Mouse (Mus musculus) hindbrain, postnatal 0 days (tissue): ENCODE data around the gene Klhl3. TPM values are rescaled to one million over a fixed set of nuclear protein-coding genes. Genes with fewer than 3 reads are reported as not detected.
A peak's percentile ranks its signal among the peaks of the same experiment; 100 is the strongest.

Source experiments
- ATAC-seq: fragments of 200-750 bp; cut with Nextera tagmentation; 2 replicates; pipeline ENCODE4 v1.8.0; 2017; ENCODE audit warnings: mild to moderate bottlenecking, moderate TSS enrichment, moderate library complexity
- DNase-seq: peaks from one replicate; pipeline ENCODE4 v3.0.0-alpha.2; 2015; ENCODE audit warnings: low spot score
- H3K27ac ChIP-seq: fragments of 300-500 bp; sonication (generic); 2 replicates; pipeline ENCODE4 v1.5.1; 2014; ENCODE audit warnings: mild to moderate bottlenecking
- H3K27me3 ChIP-seq: fragments of 300-500 bp; sonication (generic); 2 replicates; pipeline ENCODE4 v1.6.1; 2014; ENCODE audit warnings: low read length, mixed read lengths; ENCODE audit not compliant: insufficient read depth
- H3K36me3 ChIP-seq: fragments of 300-500 bp; sonication (generic); 2 replicates; pipeline ENCODE4 v1.6.1; 2014; ENCODE audit warnings: low read length, mixed read lengths; ENCODE audit not compliant: insufficient read depth
- H3K4me1 ChIP-seq: fragments of 300-500 bp; sonication (generic); 2 replicates; pipeline ENCODE4 v1.6.1; 2014; ENCODE audit warnings: antibody characterized with exemption, low read length, mixed read lengths; ENCODE audit not compliant: insufficient read depth
- H3K4me2 ChIP-seq: fragments of 300-500 bp; sonication (generic); 2 replicates; pipeline ENCODE4 v1.6.1; 2014; ENCODE audit warnings: low read depth, mild to moderate bottlenecking, low read length, moderate library complexity, mixed read lengths
- H3K4me3 ChIP-seq: fragments of 300-500 bp; sonication (generic); 2 replicates; pipeline ENCODE4 v1.5.1; 2014; ENCODE audit warnings: low read length
- H3K9ac ChIP-seq: fragments of 300-500 bp; sonication (generic); replicated peaks from 2 replicates; pipeline ENCODE4 v1.6.1; 2014; ENCODE audit warnings: mild to moderate bottlenecking, low read length, moderate library complexity, mixed read lengths
- H3K9me3 ChIP-seq: fragments of 300-500 bp; sonication (generic); 2 replicates; pipeline ENCODE4 v1.6.1; 2016; ENCODE audit warnings: low read length, mixed read lengths
- CTCF ChIP-seq: IDR thresholded peaks from 2 replicates; pipeline ENCODE4 v1.5.1; 2016; ENCODE audit warnings: antibody characterized with exemption, control low read depth, low read depth
- WGBS: fragments of 180-500 bp; shearing (Covaris S2); extraction: QIAGEN DNeasy Blood & Tissue Kit; methylation state at CpG from one replicate; pipeline ENCODE4 v1.1.7; 2014; 5-methylcytosine and 5-hydroxymethylcytosine counted together
- polyA plus RNA-seq: library from polyadenylated mRNA; unstranded; fragments of >200 nt; fragmentation: Nextera tagmentation; extraction: Ambion mirVana; gene quantifications from 2 replicates; pipeline ENCODE4 v1.2.1, GENCODE M21; 2015
- total RNA-seq: library from RNA; depleted of rRNA; stranded (reverse); fragments of >200 nt; gene quantifications from 2 replicates; pipeline ENCODE4 v1.2.3, GENCODE M21; 2014

Klhl3 gene
- total and polyA plus RNA-seq, 2 experiments from 2014 or later = 10.2 to 10.6 TPM

DNA sequence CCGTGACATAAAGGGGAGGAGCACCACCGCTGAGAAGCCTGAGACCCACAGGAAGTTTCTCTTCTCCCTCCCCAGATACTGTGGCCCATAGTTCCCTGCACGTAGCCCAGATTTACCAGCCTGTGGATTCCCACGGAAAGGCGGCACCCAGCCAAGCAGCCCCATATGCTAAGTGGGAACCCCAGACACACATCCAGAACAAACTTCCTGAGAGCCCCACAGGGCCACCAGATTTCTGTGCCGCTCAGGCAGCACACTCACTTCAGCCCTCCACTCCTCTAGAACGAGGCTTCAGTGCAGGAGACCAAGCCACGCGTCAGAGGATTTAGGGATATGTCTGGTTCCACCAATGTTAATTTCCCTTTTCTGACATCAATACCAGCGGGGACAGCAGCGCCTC lies 130.5 kb downstream of the Klhl3 start:
- WGBS = 46% methylated on average over 11 of the region's 11 CpGs
- no peak overlapping the region for H3K27ac ChIP-seq
- no peak for TF ChIP-seq CTCF
- no peak overlapping the region for H3K4me3 ChIP-seq
- DNase-seq (no peak), ATAC-seq (peak; percentile 16; the same call in 1 of the 2 replicates)
- no peak overlapping the region for H3K9ac ChIP-seq
- no peak overlapping the region for H3K4me2 ChIP-seq
- H3K27me3 ChIP-seq = no peaks in the 10 kb centered on the region
- no peaks in the 10 kb centered on the region for H3K9me3 ChIP-seq
- no peaks in the 10 kb centered on the region for H3K4me1 ChIP-seq
- H3K36me3 ChIP-seq = no peaks in the 10 kb centered on the region

DNA sequence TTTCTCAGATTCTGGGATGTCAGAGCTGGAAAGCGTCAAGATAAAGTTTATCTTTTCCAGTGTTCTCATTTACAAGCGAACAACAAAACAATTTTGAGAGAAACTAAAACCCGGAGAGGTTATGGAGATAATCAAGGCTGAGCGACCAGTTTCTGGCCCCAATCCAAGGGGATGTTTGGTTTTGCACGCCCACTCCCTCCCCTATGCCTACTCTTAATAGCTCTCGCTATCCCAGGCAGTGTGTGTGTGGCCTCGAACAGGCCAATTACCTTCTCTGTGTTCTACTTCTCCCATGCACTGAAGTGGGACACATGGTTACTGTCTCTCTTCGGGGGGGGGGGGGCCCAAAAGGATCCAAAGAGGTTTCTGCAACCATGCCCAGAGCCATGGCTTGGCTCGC lies 132.7 kb downstream of the Klhl3 start:
- Histone ChIP-seq H3K9me3 (no peaks in the 10 kb centered on the region), H3K4me1 (no peaks in the 10 kb centered on the region), H3K9ac (no peak overlapping the region), H3K36me3 (no peaks in the 10 kb centered on the region), H3K4me3 (no peak overlapping the region), H3K27ac (no peak overlapping the region), H3K4me2 (no peak overlapping the region), H3K27me3 (no peaks in the 10 kb centered on the region)
- 44% methylated on average over 9 of the region's 9 CpGs for WGBS
- ATAC-seq (no peak), DNase-seq (no peak)
- TF ChIP-seq CTCF = no peak

DNA sequence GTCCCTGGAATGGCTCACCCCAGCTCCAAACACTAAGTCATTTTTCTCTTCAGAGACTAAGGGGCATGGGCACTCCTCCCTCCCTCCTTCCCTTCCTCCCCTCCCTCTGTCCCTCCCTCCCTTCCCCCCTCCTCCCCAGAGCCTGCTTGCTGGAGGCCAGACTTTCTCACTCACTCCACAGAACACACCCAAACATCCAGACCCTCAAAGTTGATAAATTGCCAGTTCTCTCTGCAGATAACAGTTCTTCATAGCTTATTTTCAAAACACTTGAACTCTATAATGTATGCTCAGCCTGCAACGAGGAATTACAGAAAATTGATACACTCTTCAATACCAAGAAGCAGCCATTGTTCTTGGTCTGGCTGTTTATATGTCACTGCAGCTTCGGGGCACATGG lies 133.3 kb downstream of the Klhl3 start:
- Histone ChIP-seq H3K9ac (no peak overlapping the region), H3K27me3 (no peaks in the 10 kb centered on the region), H3K4me2 (no peak overlapping the region), H3K4me1 (no peaks in the 10 kb centered on the region), H3K4me3 (no peak overlapping the region), H3K36me3 (no peaks in the 10 kb centered on the region), H3K27ac (no peak overlapping the region), H3K9me3 (no peaks in the 10 kb centered on the region)
- no peak for ATAC-seq
- 11% methylated on average over 2 of the region's 2 CpGs for WGBS
- DNase-seq = no peak
- TF ChIP-seq CTCF = no peak

DNA sequence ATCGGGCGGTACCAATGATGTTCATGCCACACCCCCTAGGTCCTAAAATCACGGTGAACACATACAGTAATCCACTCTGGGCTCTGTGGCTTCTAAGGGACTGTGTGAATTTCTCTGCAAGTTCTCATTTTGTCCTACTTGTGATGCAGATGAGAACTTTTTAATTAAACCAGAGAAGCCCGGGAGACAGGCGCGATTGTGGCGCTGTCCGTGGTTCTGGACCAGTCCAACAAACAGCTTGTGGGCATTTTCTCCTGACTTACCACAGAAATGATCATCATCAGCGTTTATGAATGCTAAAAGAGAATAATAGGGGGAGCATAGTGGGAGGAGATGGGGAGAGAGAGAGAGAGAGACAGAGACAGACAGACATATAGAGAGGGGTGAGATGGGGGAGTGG lies 134.5 kb downstream of the Klhl3 start:
- TF ChIP-seq CTCF = no peak
- Histone ChIP-seq H3K27ac (no peak overlapping the region), H3K27me3 (no peaks in the 10 kb centered on the region), H3K36me3 (no peaks in the 10 kb centered on the region), H3K9ac (no peak overlapping the region), H3K4me1 (no peaks in the 10 kb centered on the region), H3K4me3 (no peak overlapping the region), H3K4me2 (no peak overlapping the region), H3K9me3 (no peaks in the 10 kb centered on the region)
- no peak for DNase-seq
- 21% methylated on average over 9 of the region's 9 CpGs for WGBS
- no peak for ATAC-seq

DNA sequence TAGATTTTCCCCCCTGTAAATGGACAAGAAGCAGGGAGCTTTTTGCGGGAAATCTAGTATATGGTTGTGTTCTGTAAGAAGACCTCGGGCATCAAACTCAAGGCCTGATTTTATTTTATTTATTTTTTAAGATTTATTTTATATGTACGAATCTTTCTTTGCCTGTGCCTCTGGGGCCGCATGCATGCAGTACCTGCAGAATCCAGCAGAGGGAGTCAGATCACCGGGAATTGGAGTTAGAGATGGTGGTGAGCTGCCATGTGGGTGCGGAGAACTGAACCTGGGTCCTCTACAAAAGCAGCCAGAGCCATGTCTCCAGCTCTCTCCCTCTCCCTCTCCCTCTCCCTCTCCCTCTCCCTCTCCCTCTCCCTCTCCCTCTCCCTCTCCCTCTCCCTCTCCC lies 135.7 kb downstream of the Klhl3 start:
- Histone ChIP-seq H3K27ac (no peak overlapping the region), H3K36me3 (no peaks in the 10 kb centered on the region), H3K4me3 (no peak overlapping the region), H3K9ac (no peak overlapping the region), H3K4me1 (no peaks in the 10 kb centered on the region), H3K27me3 (no peaks in the 10 kb centered on the region), H3K4me2 (no peak overlapping the region), H3K9me3 (no peaks in the 10 kb centered on the region)
- TF ChIP-seq CTCF = peak; percentile 38; the same call in 1 of the 2 replicates
- DNase-seq (no peak), ATAC-seq (no peak)
- 88% methylated on average over 6 of the region's 6 CpGs for WGBS

DNA sequence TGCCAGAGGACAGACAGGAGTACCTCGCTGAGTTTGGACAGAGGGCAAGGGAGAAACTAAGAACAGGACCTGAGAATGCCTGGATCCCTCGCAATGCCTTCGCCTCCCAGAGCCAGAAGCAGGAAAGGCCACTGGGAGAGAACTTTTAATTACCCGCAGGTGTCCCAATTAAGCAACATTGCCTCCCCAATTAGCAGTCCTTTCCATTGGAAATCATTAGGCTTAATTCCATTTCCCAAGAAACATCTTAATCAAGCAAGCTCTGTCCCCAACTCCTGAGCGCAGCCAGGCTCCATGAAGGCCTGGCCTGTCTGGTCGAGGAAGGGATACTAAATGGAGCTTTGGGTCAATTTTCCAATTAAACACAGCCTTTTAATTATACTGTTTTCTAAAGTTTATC lies 147.7 kb downstream of the Klhl3 start:
- no peak overlapping the region for H3K4me3 ChIP-seq
- H3K27ac ChIP-seq = no peak overlapping the region
- no peaks in the 10 kb centered on the region for H3K4me1 ChIP-seq
- 78% methylated on average over 6 of the region's 6 CpGs for WGBS
- no peak overlapping the region for H3K4me2 ChIP-seq
- no peaks in the 10 kb centered on the region for H3K36me3 ChIP-seq
- no peak for DNase-seq
- H3K9ac ChIP-seq = no peak overlapping the region
- TF ChIP-seq CTCF = no peak
- no peaks in the 10 kb centered on the region for H3K9me3 ChIP-seq
- ATAC-seq = no peak
- H3K27me3 ChIP-seq = no peaks in the 10 kb centered on the region; the same call in 1 of the 2 replicates

DNA sequence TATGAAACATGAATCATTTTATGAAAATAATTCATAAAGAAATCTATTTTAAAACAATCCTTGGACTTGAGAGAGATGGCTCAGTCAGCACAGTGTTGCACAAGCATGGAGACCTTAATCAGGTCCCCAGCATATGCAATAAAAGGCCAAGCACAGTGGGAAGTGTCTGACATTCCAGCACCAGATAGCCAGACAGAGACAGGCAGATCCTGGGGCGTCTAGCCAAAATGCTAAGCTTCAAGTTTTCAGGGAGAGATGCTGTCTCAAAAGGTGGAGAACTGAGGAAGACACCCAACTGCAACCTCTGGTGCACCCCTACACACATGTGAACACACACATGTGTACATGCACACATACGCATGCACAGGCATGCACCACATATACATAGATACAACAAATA lies 153.1 kb downstream of the Klhl3 start:
- DNase-seq (no peak), ATAC-seq (no peak)
- Histone ChIP-seq H3K36me3 (no peaks in the 10 kb centered on the region), H3K4me1 (no peaks in the 10 kb centered on the region), H3K27me3 (no peaks in the 10 kb centered on the region; the same call in 1 of the 2 replicates), H3K4me2 (no peak overlapping the region), H3K9ac (no peak overlapping the region), H3K27ac (no peak overlapping the region), H3K9me3 (0 out of 2 replicates have a peak, but pooled peaks cover 3% of the 10 kb centered on the region), H3K4me3 (no peak overlapping the region)
- WGBS = 82% methylated on average over 2 of the region's 2 CpGs
- TF ChIP-seq CTCF = no peak
